Mouse (Mus musculus): ENCODE measurements around the gene Amigo1. TPM values are rescaled to one million over a fixed set of nuclear protein-coding genes. Genes with fewer than 3 reads are reported as not detected.

The Amigo1 gene
- polyA plus RNA-seq, 1 experiment = 6.2 TPM

GRCm38 (mm10) chr3:108212406-108212805, 26.3 kb downstream of the Amigo1 start:
- Histone ChIP-seq H3K4me1 (ENCODE audit: control insufficient read depth, insufficient read depth, insufficient read length) (peaks cover 7% of the 10 kb centered on the region; the same call in 1 of the 2 replicates), H3K36me3 (ENCODE audit: control insufficient read depth, insufficient read depth, low read length) (no peaks in the 10 kb centered on the region), H3K27ac (ENCODE audit: insufficient read depth, low read length) (no peak overlapping the region), H3K27me3 (ENCODE audit: control insufficient read depth, insufficient read depth, low read length) (no peaks in the 10 kb centered on the region), H3K4me3 (ENCODE audit: extremely low read depth, insufficient read depth, insufficient read length) (no peak overlapping the region)
- TF ChIP-seq POLR2A (IDR thresholded peaks at IDR 0.05; ENCODE audit: low read depth, low read length) (no peak), CTCF (IDR thresholded peaks at IDR 0.05; ENCODE audit: extremely low read depth, insufficient read depth, insufficient read length, insufficient replicate concordance) (no peak)
- 83% methylated on average over 8 of the region's 8 CpGs for WGBS
- DNase-seq (ENCODE audit: low read depth in 1 of 2, low spot score in 2 of 2) = no peak

GRCm38 (mm10) chr3:108214734-108215133, 28.6 kb downstream of the Amigo1 start:
- no peak overlapping the region for H3K27ac ChIP-seq (ENCODE audit: insufficient read depth, low read length)
- DNase-seq (ENCODE audit: low read depth in 1 of 2, low spot score in 2 of 2) = no peak
- no peaks in the 10 kb centered on the region for H3K27me3 ChIP-seq (ENCODE audit: control insufficient read depth, insufficient read depth, low read length)
- WGBS = 16% methylated on average over 5 of the region's 5 CpGs
- TF ChIP-seq CTCF (IDR thresholded peaks at IDR 0.05; ENCODE audit: extremely low read depth, insufficient read depth, insufficient read length, insufficient replicate concordance) (no peak), POLR2A (IDR thresholded peaks at IDR 0.05; ENCODE audit: low read depth, low read length) (no peak)
- H3K36me3 ChIP-seq (ENCODE audit: control insufficient read depth, insufficient read depth, low read length) = no peaks in the 10 kb centered on the region
- H3K4me3 ChIP-seq (ENCODE audit: extremely low read depth, insufficient read depth, insufficient read length) = no peak overlapping the region
- peaks cover 3% of the 10 kb centered on the region; the same call in 1 of the 2 replicates for H3K4me1 ChIP-seq (ENCODE audit: control insufficient read depth, insufficient read depth, insufficient read length)

GRCm38 (mm10) chr3:108220661-108221060, 34.5 kb downstream of the Amigo1 start:
- Histone ChIP-seq H3K4me3 (ENCODE audit: extremely low read depth, insufficient read depth, insufficient read length) (no peak overlapping the region), H3K36me3 (ENCODE audit: control insufficient read depth, insufficient read depth, low read length) (no peaks in the 10 kb centered on the region), H3K27ac (ENCODE audit: insufficient read depth, low read length) (no peak overlapping the region), H3K27me3 (ENCODE audit: control insufficient read depth, insufficient read depth, low read length) (peaks cover 3% of the 10 kb centered on the region; the same call in 1 of the 2 replicates), H3K4me1 (ENCODE audit: control insufficient read depth, insufficient read depth, insufficient read length) (no peaks in the 10 kb centered on the region)
- TF ChIP-seq CTCF (IDR thresholded peaks at IDR 0.05; ENCODE audit: extremely low read depth, insufficient read depth, insufficient read length, insufficient replicate concordance) (no peak), POLR2A (IDR thresholded peaks at IDR 0.05; ENCODE audit: low read depth, low read length) (no peak)
- DNase-seq (ENCODE audit: low read depth in 1 of 2, low spot score in 2 of 2) = no peak
- 85% methylated on average over 3 of the region's 3 CpGs for WGBS

- WGBS = 8% methylated on average over 60 of the region's 67 CpGs
- no peak for DNase-seq (ENCODE audit: low read depth in 1 of 2, low spot score in 2 of 2)
- Histone ChIP-seq H3K36me3 (ENCODE audit: control insufficient read depth, insufficient read depth, low read length) (no peaks in the 10 kb centered on the region), H3K27me3 (ENCODE audit: control insufficient read depth, insufficient read depth, low read length) (peaks cover 20% of the 10 kb centered on the region), H3K4me1 (ENCODE audit: control insufficient read depth, insufficient read depth, insufficient read length) (peaks cover 9% of the 10 kb centered on the region; the same call in 1 of the 2 replicates), H3K4me3 (ENCODE audit: extremely low read depth, insufficient read depth, insufficient read length) (peak overlapping the region; percentile 46; the same call in 1 of the 2 replicates), H3K27ac (ENCODE audit: insufficient read depth, low read length) (no peak overlapping the region)
- TF ChIP-seq POLR2A (IDR thresholded peaks at IDR 0.05; ENCODE audit: low read depth, low read length) = no peak
- TF ChIP-seq CTCF (IDR thresholded peaks at IDR 0.05; ENCODE audit: extremely low read depth, insufficient read depth, insufficient read length, insufficient replicate concordance) = no peak
These were observed 39.8 kb downstream of the Amigo1 start for GRCm38 (mm10) chr3:108225711-108226557.

GRCm38 (mm10) chr3:108226558-108227350, 40.6 kb downstream of the Amigo1 start, which contains the start of gene Sypl2:
Gene Sypl2 (minus strand): TSS chr3:108226648.
- 8% methylated on average over 44 of the region's 44 CpGs for WGBS
- Histone ChIP-seq H3K4me3 (ENCODE audit: extremely low read depth, insufficient read depth, insufficient read length) (peak within 1 kb of the TSS; percentile 46), H3K36me3 (ENCODE audit: control insufficient read depth, insufficient read depth, low read length) (no peaks in the 10 kb centered on the region), H3K27ac (ENCODE audit: insufficient read depth, low read length) (no peak within 1 kb of the TSS), H3K4me1 (ENCODE audit: control insufficient read depth, insufficient read depth, insufficient read length) (peaks cover 9% of the 10 kb centered on the region; the same call in 1 of the 2 replicates), H3K27me3 (ENCODE audit: control insufficient read depth, insufficient read depth, low read length) (peaks cover 20% of the 10 kb centered on the region)
- TF ChIP-seq POLR2A (IDR thresholded peaks at IDR 0.05; ENCODE audit: low read depth, low read length) (no peak), CTCF (IDR thresholded peaks at IDR 0.05; ENCODE audit: extremely low read depth, insufficient read depth, insufficient read length, insufficient replicate concordance) (no peak)
- DNase-seq (ENCODE audit: low read depth in 1 of 2, low spot score in 2 of 2) = no peak

- H3K27me3 ChIP-seq (ENCODE audit: control insufficient read depth, insufficient read depth, low read length) = peaks cover 20% of the 10 kb centered on the region
- no peaks in the 10 kb centered on the region for H3K36me3 ChIP-seq (ENCODE audit: control insufficient read depth, insufficient read depth, low read length)
- no peak overlapping the region for H3K27ac ChIP-seq (ENCODE audit: insufficient read depth, low read length)
- H3K4me1 ChIP-seq (ENCODE audit: control insufficient read depth, insufficient read depth, insufficient read length) = peaks cover 9% of the 10 kb centered on the region; the same call in 1 of the 2 replicates
- no peak for DNase-seq (ENCODE audit: low read depth in 1 of 2, low spot score in 2 of 2)
- no peak overlapping the region for H3K4me3 ChIP-seq (ENCODE audit: extremely low read depth, insufficient read depth, insufficient read length)
- TF ChIP-seq CTCF (IDR thresholded peaks at IDR 0.05; ENCODE audit: extremely low read depth, insufficient read depth, insufficient read length, insufficient replicate concordance) (no peak), POLR2A (IDR thresholded peaks at IDR 0.05; ENCODE audit: low read depth, low read length) (no peak)
- WGBS = 84% methylated on average over 2 of the region's 2 CpGs
These were observed 41.4 kb downstream of the Amigo1 start for GRCm38 (mm10) chr3:108227521-108227920.
